Mouse (Mus musculus): Measurements from ENCODE around the gene Metrn.

Gene Metrn

DNA sequence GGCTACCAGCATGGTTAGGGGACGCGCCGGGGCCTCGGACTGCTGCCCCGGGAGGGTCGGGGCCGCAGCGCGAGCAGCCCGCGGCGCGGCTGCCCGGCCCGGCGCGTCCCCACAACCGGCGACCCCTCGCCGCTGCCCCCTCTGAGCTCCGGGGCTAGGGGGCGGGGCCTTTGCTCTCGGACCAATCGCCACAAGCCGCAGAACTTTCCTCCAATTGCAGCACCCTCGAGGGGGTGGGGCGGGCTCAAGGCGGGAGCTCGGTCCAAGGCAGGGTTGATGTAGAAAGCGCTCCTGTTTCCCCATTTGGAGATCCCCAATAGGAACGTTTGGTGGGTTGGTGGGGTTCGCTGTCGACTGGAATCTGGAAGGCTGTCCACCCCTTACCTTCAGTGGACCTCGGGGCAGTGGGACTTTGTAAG lies at the start of gene Metrn:
Metrn (minus strand) TSS at position 186 of the 419 bp plus-strand sequence.
- DNase-seq: peak; percentile 84 to 87

DNA sequence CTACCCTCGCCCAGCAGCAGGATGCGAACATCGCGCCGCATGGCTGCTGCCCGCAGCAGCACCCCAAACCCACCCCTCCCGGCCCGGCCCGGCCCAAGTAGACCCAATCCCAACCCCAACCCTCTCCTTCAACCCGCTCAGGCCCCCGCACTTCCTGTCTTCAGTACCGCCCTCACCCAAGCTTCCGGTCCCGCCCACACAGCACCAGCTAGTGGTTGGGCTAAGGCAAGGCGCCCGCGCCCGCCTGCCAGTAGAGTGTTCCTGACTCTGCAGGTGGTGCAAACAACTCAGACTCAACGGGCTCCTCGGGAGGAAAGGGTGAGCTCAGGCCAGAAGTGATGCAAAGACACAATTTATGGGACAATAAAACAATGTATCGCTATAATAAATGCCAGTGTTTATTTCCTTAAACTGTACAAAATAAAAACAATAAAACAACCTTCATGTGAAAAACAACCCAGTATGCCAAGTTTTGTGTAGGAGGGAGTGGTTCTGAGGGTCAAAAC lies 47.5 kb upstream of the Metrn start, which contains the start of gene Rhot2:
Rhot2 (minus strand) TSS at position 456 of the 506 bp plus-strand sequence.
- peak; percentile 95 to 97 for DNase-seq

- DNase-seq: no peak
These were observed 46.9 kb upstream of the Metrn start for GRCm38 (mm10) chr17:25843636-25844395.

GRCm38 (mm10) chr17:25843122-25843521 lies 46.2 kb upstream of the Metrn start:
- DNase-seq: no peak

GRCm38 (mm10) chr17:25842509-25842908 lies 45.6 kb upstream of the Metrn start:
- DNase-seq: no peak

DNA sequence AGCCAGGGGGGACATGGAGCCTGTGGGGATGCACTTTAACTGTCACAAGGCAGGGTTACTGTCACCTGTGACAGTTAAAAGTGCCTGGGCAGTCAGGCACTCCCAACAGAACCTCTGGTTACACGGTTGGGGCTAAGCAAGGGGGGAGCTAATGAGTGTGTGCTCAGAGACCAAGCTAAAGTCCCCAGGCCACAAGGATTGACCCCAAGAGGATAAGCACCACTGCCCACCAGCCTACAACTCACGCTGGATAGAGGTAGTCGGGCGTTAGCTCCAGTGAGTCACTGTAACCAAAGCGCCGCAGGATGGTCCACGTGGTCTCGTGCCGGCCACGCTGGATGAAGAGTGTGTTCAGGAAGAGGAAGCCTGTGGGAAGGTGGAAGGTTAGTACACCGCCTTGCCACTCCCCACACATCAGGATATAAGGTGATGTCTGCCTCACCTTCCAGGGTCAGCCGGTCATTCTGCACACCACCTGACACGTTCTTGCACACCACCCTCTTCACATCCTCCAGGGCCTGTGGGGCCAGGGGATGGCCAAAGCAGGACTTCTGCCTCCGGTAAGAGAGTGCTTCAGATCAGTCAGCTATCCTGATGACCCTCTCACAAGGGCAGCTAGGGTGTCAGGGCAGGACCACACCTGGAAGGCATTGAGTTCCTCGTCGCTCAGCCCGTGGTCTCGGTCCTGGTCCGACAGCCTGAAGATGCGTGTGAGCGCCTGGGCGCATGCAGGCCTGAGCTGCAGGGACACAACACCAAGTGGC lies 44.4 kb upstream of the Metrn start, which contains the start of gene Gm20683:
Gm20683 (minus strand) TSS at position 647 of the 764 bp plus-strand sequence.
- DNase-seq: no peak

- no peak for DNase-seq
These were observed 43.6 kb upstream of the Metrn start for GRCm38 (mm10) chr17:25840519-25840918.

DNA sequence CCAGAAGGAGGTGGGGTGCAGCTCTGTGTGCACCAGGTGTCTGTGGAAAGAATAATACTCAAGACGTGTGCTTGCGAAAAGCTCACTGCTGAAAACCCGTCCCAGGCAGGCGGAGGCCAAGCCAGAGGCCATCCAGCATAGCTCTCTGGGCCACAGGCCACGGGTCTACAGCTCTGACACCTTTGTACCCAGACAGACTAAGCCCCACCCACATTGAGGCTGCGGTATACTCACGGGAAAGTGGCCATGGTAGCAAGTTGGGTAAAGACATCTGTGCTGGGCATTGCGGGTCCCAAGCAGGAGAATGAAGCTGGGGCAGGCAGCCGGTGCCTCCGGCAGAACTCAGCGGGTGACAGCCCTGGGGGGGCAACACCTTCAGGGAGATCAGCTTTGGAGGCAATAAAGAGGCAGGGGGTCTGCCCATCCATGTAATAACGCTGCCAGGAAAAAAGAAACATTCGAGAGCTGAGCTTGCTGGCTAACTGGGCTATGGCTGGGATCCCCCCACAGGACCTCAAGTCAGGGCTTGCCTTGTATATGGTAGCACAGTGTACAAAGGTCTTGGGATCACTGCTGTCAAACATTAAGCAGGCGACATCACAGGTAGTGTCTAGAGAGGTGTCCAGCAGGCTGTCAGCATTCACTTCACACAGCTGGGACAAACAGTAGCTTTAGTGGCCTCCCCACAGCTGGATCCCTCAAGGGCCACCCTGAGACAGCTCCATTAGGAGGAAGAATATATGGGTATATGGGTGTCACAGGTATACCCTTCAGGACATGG lies 42.7 kb upstream of the Metrn start:
- no peak for DNase-seq

GRCm38 (mm10) chr17:25838904-25839303 lies 42.0 kb upstream of the Metrn start:
- peak in 1 of 2 experiments; percentile 3 for DNase-seq

- DNase-seq: no peak
These were observed 40.6 kb upstream of the Metrn start for GRCm38 (mm10) chr17:25837533-25837932.

GRCm38 (mm10) chr17:25837076-25837410 lies 40.1 kb upstream of the Metrn start, which contains the start of gene Rhbdl1:
Gene Rhbdl1 (minus strand): TSS chr17:25837295.
- DNase-seq: no peak

GRCm38 (mm10) chr17:25836397-25837075 lies 39.6 kb upstream of the Metrn start:
- DNase-seq: peak in 1 of 2 experiments; percentile 36

DNA sequence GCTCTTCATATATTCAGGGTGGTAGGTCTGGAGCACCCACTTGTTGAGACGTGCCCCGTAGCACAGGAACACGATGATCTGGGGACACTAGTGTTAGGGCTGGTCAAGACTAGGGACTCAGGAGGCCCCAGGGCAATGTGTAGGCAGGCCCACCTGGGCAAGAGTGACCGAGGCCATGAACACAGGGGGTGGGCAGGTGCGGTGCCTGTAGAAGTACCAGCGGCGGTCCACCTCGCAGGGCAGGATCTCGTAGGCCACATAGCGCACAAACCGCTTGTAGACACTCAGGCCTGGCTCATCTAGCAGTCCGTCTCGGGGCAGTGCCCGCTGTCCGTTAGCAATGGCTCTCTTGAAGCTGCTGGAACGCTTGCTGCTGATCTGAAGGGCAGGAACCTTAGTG lies 38.9 kb upstream of the Metrn start:
- peak in 1 of 2 experiments; percentile 13 for DNase-seq

GRCm38 (mm10) chr17:25835301-25835700 lies 38.4 kb upstream of the Metrn start:
- no peak for DNase-seq

GRCm38 (mm10) chr17:25834595-25835222 lies 37.8 kb upstream of the Metrn start:
- DNase-seq: peak in 1 of 2 experiments; percentile 25

- peak in 1 of 2 experiments; percentile 19 for DNase-seq
These were observed 37.1 kb upstream of the Metrn start for GRCm38 (mm10) chr17:25833961-25834594.

DNA sequence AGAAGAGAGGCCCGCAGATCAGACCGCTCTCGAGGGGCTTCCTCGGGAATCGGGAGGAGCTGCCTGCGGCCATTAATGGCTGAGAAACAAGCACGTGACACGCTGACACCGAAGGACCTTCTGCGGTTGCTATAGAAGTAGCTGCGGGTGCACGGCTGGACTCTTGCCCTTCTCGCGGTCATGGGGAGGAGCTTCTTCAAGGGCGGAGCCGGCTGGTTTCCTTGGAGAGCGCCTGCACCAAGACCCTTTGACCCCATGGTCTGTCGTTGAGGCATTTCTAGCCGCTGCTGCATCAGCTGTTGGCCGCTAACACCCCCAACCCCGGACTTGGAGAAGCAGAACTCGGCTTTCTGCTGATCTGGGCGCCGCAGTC lies 36.3 kb upstream of the Metrn start, which contains the start of gene Stub1:
Stub1 (minus strand) TSS at position 114 of the 373 bp plus-strand sequence.
- DNase-seq: peak; percentile 63 to 74

DNA sequence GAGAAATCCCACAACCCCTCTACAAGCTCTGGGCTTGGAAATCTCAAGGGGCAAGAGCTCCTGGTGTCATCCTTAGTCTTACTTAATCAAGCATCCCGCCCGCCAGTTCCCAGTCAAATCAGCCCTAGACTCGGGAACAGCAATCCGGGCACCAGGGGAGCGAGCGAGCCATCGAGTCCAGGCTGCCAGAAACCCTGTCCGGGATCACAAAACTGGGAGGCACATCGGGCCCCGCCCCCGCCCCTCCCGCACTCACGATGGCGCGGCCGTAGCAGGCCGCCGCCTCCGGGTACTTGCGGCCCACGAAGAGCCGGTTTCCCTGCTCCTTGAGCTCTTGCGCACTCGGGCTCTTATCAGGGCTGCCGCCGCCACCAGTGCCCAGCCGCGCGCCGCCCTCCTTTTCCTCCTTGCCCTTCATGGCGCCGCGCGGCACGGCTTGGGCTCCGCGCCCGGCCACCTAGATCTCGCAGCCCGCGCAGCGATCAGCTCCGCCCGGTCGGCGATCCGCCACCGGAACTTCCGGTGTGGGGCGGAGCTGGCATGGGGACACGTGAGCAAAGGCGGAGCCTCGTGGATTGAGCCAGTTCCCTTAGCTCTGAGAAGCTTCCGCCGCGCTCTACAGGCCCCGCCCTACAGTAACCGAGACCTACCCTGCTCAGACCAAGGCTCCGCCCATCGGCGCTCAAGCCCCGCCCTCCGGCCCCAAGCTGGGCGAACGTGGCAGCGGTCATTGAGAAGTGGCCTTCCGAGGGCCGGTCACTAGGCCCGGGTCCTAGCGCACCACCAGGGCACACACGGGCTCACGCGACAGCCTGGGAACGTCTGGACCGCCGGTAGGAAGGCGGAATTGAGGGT lies 35.7 kb upstream of the Metrn start:
- peak; percentile 97 to 98 for DNase-seq

DNA sequence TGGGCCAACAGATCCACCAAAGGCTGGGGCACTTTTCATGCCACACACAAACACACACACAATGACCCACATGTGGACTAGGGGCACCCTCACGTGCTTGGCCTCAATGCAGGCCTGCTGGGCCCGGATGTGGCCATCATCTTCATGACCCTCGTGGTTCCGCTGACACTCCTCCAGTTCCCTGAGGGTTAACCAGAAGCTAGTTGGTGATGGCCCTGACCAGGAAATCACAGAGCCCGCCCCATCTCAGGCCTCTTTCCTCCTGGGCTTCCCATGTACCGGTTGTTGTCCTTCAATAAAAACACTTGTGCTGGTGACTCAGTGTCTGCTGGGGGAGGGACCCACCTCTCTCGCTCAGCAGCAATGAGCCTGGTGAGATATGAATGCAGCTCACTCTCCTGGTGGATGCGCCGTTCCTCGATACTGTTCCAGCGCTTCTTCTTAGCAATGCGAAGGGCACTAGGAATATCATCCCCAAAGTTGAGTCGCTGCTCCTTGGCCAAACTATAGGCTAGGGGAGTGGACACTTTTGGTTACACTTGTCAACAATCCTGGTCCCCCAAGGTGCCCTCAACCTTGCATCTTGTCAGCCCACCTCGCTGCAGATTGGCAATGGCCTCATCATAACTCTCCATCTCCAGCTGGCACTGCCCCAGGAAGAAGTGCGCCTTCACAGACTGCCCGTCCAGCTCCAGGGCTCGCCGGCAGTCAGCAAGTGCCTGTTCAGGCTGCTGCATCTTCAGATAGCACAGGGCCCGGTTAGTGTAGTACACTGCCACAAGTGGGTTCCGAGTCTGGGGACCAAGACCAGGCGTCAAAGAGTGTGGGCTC lies 34.7 kb upstream of the Metrn start:
- peak in 1 of 2 experiments; percentile 18 for DNase-seq

All from thymus, adult 18-20 months (tissue).